Mouse (Mus musculus) lung, embryonic 15.5 days (tissue): Measurements from ENCODE around the gene Sox11. TPM values are rescaled to one million over a fixed set of nuclear protein-coding genes. Genes with fewer than 3 reads are reported as not detected.

Experiments
- ATAC-seq: fragments of 200-750 bp; cut with Nextera tagmentation; 2 replicates; pipeline ENCODE4 v1.8.0; 2017; ENCODE audit warnings: moderate number of reproducible peaks, borderline replicate concordance; ENCODE audit not compliant: low FRiP score, low TSS enrichment; ENCODE audit errors: extremely low read depth
- H3K27ac ChIP-seq: fragments of 300-500 bp; sonication (generic); 2 replicates; pipeline ENCODE4 v1.5.1; 2015; ENCODE audit warnings: moderate library complexity, mild to moderate bottlenecking, inconsistent platforms
- H3K27me3 ChIP-seq: fragments of 300-500 bp; sonication (generic); 2 replicates; pipeline ENCODE4 v1.6.1; 2015; ENCODE audit warnings: inconsistent platforms
- H3K36me3 ChIP-seq: fragments of 300-500 bp; sonication (generic); 2 replicates; pipeline ENCODE4 v1.6.1; 2015; ENCODE audit warnings: inconsistent platforms
- H3K4me1 ChIP-seq: fragments of 300-500 bp; sonication (generic); 2 replicates; pipeline ENCODE4 v1.6.1; 2015; ENCODE audit warnings: inconsistent platforms
- H3K4me2 ChIP-seq: fragments of 300-500 bp; sonication (generic); 2 replicates; pipeline ENCODE4 v1.6.1; 2015; ENCODE audit warnings: inconsistent platforms, mild to moderate bottlenecking, moderate library complexity
- H3K4me3 ChIP-seq: fragments of 300-500 bp; sonication (generic); 2 replicates; pipeline ENCODE4 v1.5.1; 2015; ENCODE audit warnings: mild to moderate bottlenecking, inconsistent platforms
- H3K9ac ChIP-seq: fragments of 300-500 bp; sonication (generic); 2 replicates; pipeline ENCODE4 v1.6.1; 2015; ENCODE audit warnings: inconsistent platforms
- H3K9me3 ChIP-seq: fragments of 300-500 bp; sonication (generic); 2 replicates; pipeline ENCODE4 v1.6.1; 2016; ENCODE audit warnings: inconsistent platforms
- WGBS: fragments of 180-500 bp; shearing (Covaris S2); methylation state at CpG from one replicate; pipeline ENCODE4 v1.1.7; 2015; 5-methylcytosine and 5-hydroxymethylcytosine counted together
- polyA plus RNA-seq: library from polyadenylated mRNA; unstranded; fragments of >200 nt; fragmentation: Nextera tagmentation; extraction: Ambion mirVana; gene quantifications from 2 replicates; pipeline ENCODE4 v1.2.1, GENCODE M21; 2015

The Sox11 gene
- 33.2 and 34.9 TPM in 2 replicates for polyA plus RNA-seq

GRCm38 (mm10) chr12:27341871-27342690 lies at the start of gene Sox11:
Gene Sox11 (minus strand): TSS chr12:27342574.
- WGBS = under 1% methylated on average over 92 of the region's 95 CpGs
- peak within 1 kb of the TSS; percentile 90 for H3K4me2 ChIP-seq
- no peaks in the 10 kb centered on the region for H3K9me3 ChIP-seq
- H3K27ac ChIP-seq = peak within 1 kb of the TSS; percentile 96
- H3K27me3 ChIP-seq = no peaks in the 10 kb centered on the region
- H3K9ac ChIP-seq = peak within 1 kb of the TSS; percentile 84
- H3K4me3 ChIP-seq = peak within 1 kb of the TSS; percentile 90
- no peaks in the 10 kb centered on the region for H3K36me3 ChIP-seq
- H3K4me1 ChIP-seq = peaks cover 17% of the 10 kb centered on the region
- ATAC-seq = peak; percentile 31

DNA sequence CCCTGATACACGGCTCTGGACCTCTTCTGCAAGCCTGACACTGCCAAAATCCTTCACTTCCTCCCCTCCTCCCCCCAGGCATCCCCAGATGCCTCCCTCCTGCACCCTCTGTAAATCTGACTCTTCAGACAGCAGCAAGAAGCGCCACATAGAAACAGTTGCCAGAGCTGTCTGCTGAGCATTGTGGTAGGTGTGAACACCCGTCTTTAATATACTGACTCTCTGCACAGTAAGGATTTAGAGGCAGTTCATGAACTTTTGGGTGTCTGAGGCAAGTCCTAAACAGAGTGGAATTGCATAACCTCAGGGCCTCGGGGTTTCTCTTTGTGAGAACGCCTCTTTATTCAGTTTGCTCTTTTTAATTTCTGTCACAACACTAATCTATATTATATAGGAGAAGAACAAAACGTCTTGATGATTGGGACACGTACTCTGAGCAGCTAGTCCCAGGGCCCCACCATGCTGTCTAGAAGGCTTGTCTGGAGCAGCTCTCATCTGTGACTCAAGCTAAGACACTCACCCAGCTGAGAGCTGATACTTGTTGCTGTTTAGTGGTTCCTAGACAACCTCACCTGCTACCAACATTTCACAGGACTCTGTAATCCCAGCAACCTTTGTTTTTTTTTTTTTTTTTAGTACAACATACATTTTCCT lies 49.4 kb upstream of the Sox11 start:
- H3K9me3 ChIP-seq = no peaks in the 10 kb centered on the region
- ATAC-seq = peak; percentile 87
- H3K4me1 ChIP-seq = no peaks in the 10 kb centered on the region
- H3K4me3 ChIP-seq = no peak overlapping the region
- H3K27ac ChIP-seq = no peak overlapping the region
- WGBS = 31% methylated on average over 7 of the region's 7 CpGs
- H3K27me3 ChIP-seq = no peaks in the 10 kb centered on the region
- no peak overlapping the region for H3K9ac ChIP-seq
- no peak overlapping the region for H3K4me2 ChIP-seq
- no peaks in the 10 kb centered on the region for H3K36me3 ChIP-seq

- no peak overlapping the region for H3K9ac ChIP-seq
- H3K4me2 ChIP-seq = no peak overlapping the region
- ATAC-seq = no peak
- H3K4me3 ChIP-seq = no peak overlapping the region
- H3K27ac ChIP-seq = no peak overlapping the region
- no peaks in the 10 kb centered on the region for H3K4me1 ChIP-seq
- H3K36me3 ChIP-seq = no peaks in the 10 kb centered on the region
- WGBS = 25% methylated on average over 3 of the region's 3 CpGs
- H3K27me3 ChIP-seq = no peaks in the 10 kb centered on the region
- H3K9me3 ChIP-seq = no peaks in the 10 kb centered on the region
Measured at GRCm38 (mm10) chr12:27390439-27390838, 48.1 kb upstream of the Sox11 start.

DNA sequence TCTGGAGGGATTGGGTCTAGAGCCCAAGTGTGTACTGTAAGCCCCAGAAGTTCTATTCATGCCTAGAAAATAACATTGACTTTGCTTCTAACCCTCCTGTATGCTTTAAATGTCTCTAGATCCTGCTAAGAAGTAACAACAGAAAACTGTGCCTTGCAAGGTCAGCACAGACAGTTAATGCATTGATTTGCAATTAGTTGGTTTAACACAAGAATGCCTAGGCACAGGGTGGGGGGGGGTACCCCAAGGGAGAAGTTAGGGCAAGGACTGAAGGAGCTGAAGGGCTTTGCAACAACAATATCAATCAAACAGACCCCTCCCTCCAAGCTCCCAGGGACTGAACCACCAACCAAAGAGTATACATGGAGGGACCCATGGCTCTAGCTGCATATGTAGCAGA lies 47.1 kb upstream of the Sox11 start:
- no peak for ATAC-seq
- Histone ChIP-seq H3K4me1 (no peaks in the 10 kb centered on the region), H3K36me3 (no peaks in the 10 kb centered on the region), H3K4me3 (no peak overlapping the region), H3K9ac (no peak overlapping the region), H3K27ac (no peak overlapping the region), H3K9me3 (no peaks in the 10 kb centered on the region), H3K27me3 (no peaks in the 10 kb centered on the region), H3K4me2 (no peak overlapping the region)

DNA sequence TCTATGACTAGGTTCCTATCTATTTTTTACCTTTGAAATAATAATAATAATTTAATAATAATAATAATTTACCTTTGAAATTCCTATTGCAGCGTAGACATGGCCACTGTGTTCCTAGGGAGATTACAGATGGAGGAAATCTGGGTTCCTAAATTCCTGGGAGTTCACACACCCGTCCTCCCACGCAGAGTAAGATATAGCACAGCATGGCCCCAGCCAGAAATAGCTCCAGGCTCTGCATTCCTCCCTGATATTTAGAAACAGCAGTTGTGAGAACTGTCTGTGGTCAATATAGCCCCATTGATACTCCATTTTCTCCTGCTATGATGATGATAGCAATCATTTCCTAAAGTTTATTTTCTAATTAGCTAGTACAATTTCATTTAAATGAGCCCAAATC lies 30.1 kb upstream of the Sox11 start:
- WGBS = 74% methylated on average over 3 of the region's 3 CpGs

GRCm38 (mm10) chr12:27370756-27371155 lies 28.4 kb upstream of the Sox11 start:
- 79% methylated on average over 2 of the region's 2 CpGs for WGBS

More for the DNA sequence above, 30.1 kb upstream of the Sox11 start:
- no peaks in the 10 kb centered on the region for H3K36me3 ChIP-seq
- H3K4me3 ChIP-seq = no peak overlapping the region
- H3K27ac ChIP-seq = no peak overlapping the region
- H3K9me3 ChIP-seq = no peaks in the 10 kb centered on the region
- no peak overlapping the region for H3K4me2 ChIP-seq
- no peaks in the 10 kb centered on the region for H3K27me3 ChIP-seq
- no peak overlapping the region for H3K9ac ChIP-seq
- H3K4me1 ChIP-seq = no peaks in the 10 kb centered on the region
- no peak for ATAC-seq

DNA sequence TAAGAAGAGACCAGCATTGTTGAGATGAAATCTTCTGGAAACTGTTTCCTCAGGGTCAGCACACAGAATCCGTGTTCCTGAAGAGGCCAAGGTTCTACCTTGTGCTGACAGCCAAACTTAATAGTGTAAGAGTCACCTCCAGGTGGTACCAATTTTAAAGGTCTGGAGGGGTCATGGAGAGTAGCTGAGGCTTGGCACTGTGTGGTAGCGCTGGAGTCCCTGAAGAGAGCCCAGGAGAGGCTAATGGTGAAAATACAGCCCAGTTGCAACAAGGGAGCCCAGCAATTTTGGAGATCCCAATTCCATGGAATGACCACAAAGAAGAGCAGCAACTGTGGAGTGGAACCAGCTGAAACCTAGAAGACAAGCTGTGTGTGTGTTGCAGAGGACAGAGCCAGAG lies 25.1 kb upstream of the Sox11 start:
- H3K4me1 ChIP-seq = no peaks in the 10 kb centered on the region
- H3K4me3 ChIP-seq = no peak overlapping the region
- H3K27ac ChIP-seq = no peak overlapping the region
- H3K9me3 ChIP-seq = no peaks in the 10 kb centered on the region
- H3K9ac ChIP-seq = no peak overlapping the region
- ATAC-seq = no peak
- H3K4me2 ChIP-seq = no peak overlapping the region
- no peaks in the 10 kb centered on the region for H3K27me3 ChIP-seq
- no peaks in the 10 kb centered on the region for H3K36me3 ChIP-seq
- 70% methylated on average over 2 of the region's 2 CpGs for WGBS

More at GRCm38 (mm10) chr12:27370756-27371155, 28.4 kb upstream of the Sox11 start:
- no peak overlapping the region for H3K27ac ChIP-seq
- no peaks in the 10 kb centered on the region for H3K9me3 ChIP-seq
- H3K4me3 ChIP-seq = no peak overlapping the region
- no peak overlapping the region for H3K9ac ChIP-seq
- no peaks in the 10 kb centered on the region for H3K4me1 ChIP-seq
- H3K36me3 ChIP-seq = no peaks in the 10 kb centered on the region
- no peak for ATAC-seq
- H3K4me2 ChIP-seq = no peak overlapping the region
- H3K27me3 ChIP-seq = no peaks in the 10 kb centered on the region

DNA sequence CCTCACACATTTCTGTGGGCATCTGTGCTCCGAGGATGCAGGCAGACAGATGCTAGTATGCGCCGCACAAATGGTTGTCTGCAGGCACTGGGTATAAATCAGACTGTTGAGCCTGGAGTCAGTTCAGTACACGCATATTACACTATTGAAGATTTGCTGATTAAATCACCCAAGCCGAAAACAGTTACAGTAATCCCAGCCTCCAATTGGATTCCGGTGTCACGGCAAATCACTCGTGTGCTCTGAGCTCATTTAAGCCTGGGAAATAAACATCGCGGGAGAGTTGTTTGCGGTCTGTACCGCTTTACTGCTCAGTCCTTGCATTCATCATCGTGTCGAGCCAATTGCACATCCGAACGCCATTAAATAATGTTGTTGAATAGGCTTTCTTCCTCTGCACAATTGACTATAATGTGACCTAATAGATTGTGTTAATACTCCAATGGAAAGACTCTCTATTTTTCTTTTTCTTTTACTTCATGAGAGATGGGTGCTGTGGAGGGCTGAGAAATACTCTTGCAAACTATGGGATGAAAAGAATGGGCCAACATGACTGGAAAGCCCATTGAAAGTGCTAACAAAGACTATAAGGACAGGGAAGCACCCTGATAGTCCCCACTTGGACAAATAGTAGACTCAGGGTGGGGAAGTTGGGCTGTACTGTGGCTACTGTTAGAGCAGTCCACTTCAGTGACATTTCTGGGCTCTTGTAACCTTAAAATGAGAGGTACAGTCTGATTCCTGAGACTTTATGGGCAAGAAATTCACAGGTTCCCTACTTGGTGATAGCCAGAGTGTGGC lies 21.7 kb upstream of the Sox11 start:
- Histone ChIP-seq H3K4me2 (no peak overlapping the region), H3K9me3 (no peaks in the 10 kb centered on the region), H3K4me1 (no peaks in the 10 kb centered on the region), H3K27ac (no peak overlapping the region), H3K4me3 (no peak overlapping the region), H3K27me3 (no peaks in the 10 kb centered on the region), H3K9ac (no peak overlapping the region), H3K36me3 (no peaks in the 10 kb centered on the region)
- ATAC-seq = no peak
- WGBS = 82% methylated on average over 16 of the region's 16 CpGs

DNA sequence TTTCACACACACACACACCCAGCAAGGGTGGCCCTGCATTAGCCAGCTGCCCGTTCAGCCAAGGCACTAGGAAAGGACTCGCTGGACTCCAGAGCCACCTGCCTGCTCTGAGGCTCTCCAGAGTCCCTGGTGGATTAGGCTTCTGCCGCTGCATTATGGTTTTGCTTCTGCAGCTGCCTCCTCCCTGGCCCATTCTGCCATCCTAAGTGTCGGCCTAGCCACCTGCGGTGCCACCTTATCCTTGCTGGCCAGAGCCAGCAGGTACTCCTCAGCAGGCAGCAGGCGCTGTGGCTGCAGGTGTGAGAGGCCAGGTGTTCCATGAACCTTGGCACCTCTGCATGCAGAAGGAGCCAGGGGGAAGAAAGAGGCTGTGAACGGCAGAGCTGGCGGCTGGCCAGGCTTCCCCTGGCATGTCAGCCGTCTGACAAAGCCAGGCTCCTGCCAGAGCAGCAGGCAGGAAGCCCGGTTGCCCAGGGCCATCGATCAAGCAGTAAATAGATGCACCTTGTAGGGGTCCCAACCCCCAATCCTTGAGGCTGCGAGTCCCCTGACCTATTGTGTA lies 14.8 kb upstream of the Sox11 start:
- Histone ChIP-seq H3K4me2 (peak overlapping the region; percentile 16; the same call in 1 of the 2 replicates), H3K4me3 (no peak overlapping the region), H3K27me3 (no peaks in the 10 kb centered on the region), H3K4me1 (0 out of 2 replicates have a peak, but pooled peaks cover 8% of the 10 kb centered on the region), H3K9ac (no peak overlapping the region), H3K9me3 (no peaks in the 10 kb centered on the region), H3K27ac (no peak overlapping the region), H3K36me3 (no peaks in the 10 kb centered on the region)
- 24% methylated on average over 12 of the region's 12 CpGs for WGBS
- no peak for ATAC-seq

DNA sequence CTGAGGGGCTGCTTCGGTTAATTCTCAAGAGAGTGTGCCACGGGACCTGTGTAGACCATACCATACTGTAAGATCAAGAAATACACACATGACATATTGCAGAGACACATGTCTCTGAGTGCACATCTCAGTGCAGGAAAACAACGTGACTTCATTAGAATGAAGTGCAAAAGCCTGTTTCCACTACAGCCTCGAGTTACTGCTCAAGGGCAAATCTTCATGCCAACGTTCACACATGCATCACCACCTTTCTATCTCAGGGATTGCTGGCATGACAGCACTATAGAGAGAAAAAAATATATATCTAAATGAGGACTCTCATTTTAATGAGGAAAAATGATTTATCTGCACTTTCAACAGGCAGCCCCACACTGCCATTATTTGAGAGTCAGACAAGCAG lies 14.2 kb upstream of the Sox11 start:
- no peaks in the 10 kb centered on the region for H3K36me3 ChIP-seq
- no peak overlapping the region for H3K9ac ChIP-seq
- 0 out of 2 replicates have a peak, but pooled peaks cover 8% of the 10 kb centered on the region for H3K4me1 ChIP-seq
- H3K27ac ChIP-seq = no peak overlapping the region
- WGBS = 76% methylated on average over 5 of the region's 5 CpGs
- no peak for ATAC-seq
- no peaks in the 10 kb centered on the region for H3K27me3 ChIP-seq
- H3K4me3 ChIP-seq = no peak overlapping the region
- no peak overlapping the region for H3K4me2 ChIP-seq
- H3K9me3 ChIP-seq = no peaks in the 10 kb centered on the region

- peak overlapping the region; percentile 96 for H3K27ac ChIP-seq
- WGBS = 8% methylated on average over 17 of the region's 17 CpGs
- H3K4me1 ChIP-seq = peaks cover 8% of the 10 kb centered on the region
- H3K9me3 ChIP-seq = no peaks in the 10 kb centered on the region
- H3K4me2 ChIP-seq = peak overlapping the region; percentile 90
- H3K36me3 ChIP-seq = no peaks in the 10 kb centered on the region
- ATAC-seq = no peak
- peak overlapping the region; percentile 90 for H3K4me3 ChIP-seq
- H3K27me3 ChIP-seq = no peaks in the 10 kb centered on the region
- H3K9ac ChIP-seq = peak overlapping the region; percentile 62
Measured at GRCm38 (mm10) chr12:27343606-27344410, 1.4 kb upstream of the Sox11 start.
